Mouse (Mus musculus) neural tube, embryonic 15.5 days (tissue): ENCODE measurements around the gene Sec14l1. TPM values are rescaled to one million over a fixed set of nuclear protein-coding genes. Genes with fewer than 3 reads are reported as not detected.

Experiments
- ATAC-seq: fragments of 200-750 bp; cut with Nextera tagmentation; 2 replicates; pipeline ENCODE4 v1.8.0; 2017; ENCODE audit warnings: mild to moderate bottlenecking, moderate TSS enrichment, moderate library complexity; ENCODE audit not compliant: low FRiP score
- H3K27ac ChIP-seq: fragments of 300-500 bp; sonication (generic); replicated peaks from 2 replicates; pipeline ENCODE4 v1.5.1; 2015; ENCODE audit warnings: mild to moderate bottlenecking, inconsistent platforms
- H3K27me3 ChIP-seq: fragments of 300-500 bp; sonication (generic); replicated peaks from 2 replicates; pipeline ENCODE4 v1.6.1; 2015; ENCODE audit warnings: inconsistent platforms
- H3K36me3 ChIP-seq: fragments of 300-500 bp; sonication (generic); 2 replicates; pipeline ENCODE4 v1.6.1; 2015; ENCODE audit warnings: inconsistent platforms
- H3K4me1 ChIP-seq: fragments of 300-500 bp; sonication (generic); 2 replicates; pipeline ENCODE4 v1.6.1; 2015; ENCODE audit warnings: inconsistent platforms
- H3K4me2 ChIP-seq: fragments of 300-500 bp; sonication (generic); 2 replicates; pipeline ENCODE4 v1.6.1; 2015; ENCODE audit warnings: inconsistent platforms, mild to moderate bottlenecking, moderate library complexity
- H3K4me3 ChIP-seq: fragments of 300-500 bp; sonication (generic); replicated peaks from 2 replicates; pipeline ENCODE4 v1.5.1; 2015; ENCODE audit warnings: mild to moderate bottlenecking, inconsistent platforms
- H3K9ac ChIP-seq: fragments of 300-500 bp; sonication (generic); replicated peaks from 2 replicates; pipeline ENCODE4 v1.6.1; 2015; ENCODE audit warnings: mild to moderate bottlenecking, inconsistent platforms
- H3K9me3 ChIP-seq: fragments of 300-500 bp; sonication (generic); replicated peaks from 2 replicates; pipeline ENCODE4 v1.6.1; 2016; ENCODE audit warnings: inconsistent platforms
- WGBS: fragments of 180-500 bp; shearing (Covaris S2); methylation state at CpG from one replicate; pipeline ENCODE4 v1.1.7; 2015; ENCODE audit warnings: mixed read lengths; 5-methylcytosine and 5-hydroxymethylcytosine counted together
- polyA plus RNA-seq: library from polyadenylated mRNA; unstranded; fragments of >200 nt; fragmentation: Nextera tagmentation; extraction: Ambion mirVana; gene quantifications from 2 replicates; pipeline ENCODE4 v1.2.1, GENCODE M21; 2015

The Sec14l1 gene
- polyA plus RNA-seq, 1 experiment from 2014 or later: 52.0 TPM

- H3K4me3 ChIP-seq: no peak overlapping the region
- 35% methylated on average over 11 of the region's 11 CpGs for WGBS
- peak overlapping the region; percentile 28 for H3K4me2 ChIP-seq
- peaks cover 7% of the 10 kb centered on the region; the same call in 1 of the 2 replicates for H3K36me3 ChIP-seq
- no peak for ATAC-seq
- no peaks in the 10 kb centered on the region for H3K27me3 ChIP-seq
- H3K4me1 ChIP-seq: peaks cover 82% of the 10 kb centered on the region
- H3K9ac ChIP-seq: 0 out of 2 replicates have a peak overlapping the region, but pooled peaks have one; percentile 3
- peak overlapping the region; percentile 48; the same call in 1 of the 2 replicates for H3K27ac ChIP-seq
- H3K9me3 ChIP-seq: no peaks in the 10 kb centered on the region
Measured at GRCm38 (mm10) chr11:117121164-117121535, 6.2 kb downstream of the Sec14l1 start.

DNA sequence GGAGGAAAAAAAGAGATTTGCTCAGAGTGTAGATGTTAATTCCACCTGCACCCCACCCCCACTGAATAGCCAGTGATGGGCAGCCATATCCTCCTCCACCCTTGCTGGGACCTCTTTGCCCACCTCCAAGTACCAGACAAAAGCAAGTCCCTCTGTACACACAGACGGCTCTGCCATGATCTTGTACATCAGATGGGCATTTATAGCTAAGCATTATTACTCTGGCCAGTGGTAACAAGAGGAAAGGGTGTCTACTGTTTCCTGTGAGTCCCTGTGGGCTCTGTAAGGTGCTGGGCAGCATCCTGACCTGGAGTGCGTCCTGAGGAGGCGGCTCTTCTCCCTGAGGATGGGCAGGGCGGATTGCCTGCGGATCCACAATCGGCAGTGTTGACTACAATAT, 7.0 kb downstream of the Sec14l1 start:
- H3K9me3 ChIP-seq: no peaks in the 10 kb centered on the region
- 82% methylated on average over 6 of the region's 6 CpGs for WGBS
- peaks cover 74% of the 10 kb centered on the region for H3K4me1 ChIP-seq
- no peak for ATAC-seq
- no peak overlapping the region for H3K9ac ChIP-seq
- no peaks in the 10 kb centered on the region for H3K27me3 ChIP-seq
- no peak overlapping the region for H3K4me3 ChIP-seq
- peaks cover 7% of the 10 kb centered on the region; the same call in 1 of the 2 replicates for H3K36me3 ChIP-seq
- H3K4me2 ChIP-seq: no peak overlapping the region
- no peak overlapping the region for H3K27ac ChIP-seq

- H3K9me3 ChIP-seq: no peaks in the 10 kb centered on the region
- no peak for ATAC-seq
- peaks cover 74% of the 10 kb centered on the region for H3K4me1 ChIP-seq
- peaks cover 7% of the 10 kb centered on the region; the same call in 1 of the 2 replicates for H3K36me3 ChIP-seq
- no peak overlapping the region for H3K9ac ChIP-seq
- H3K27me3 ChIP-seq: no peaks in the 10 kb centered on the region
- no peak overlapping the region for H3K4me2 ChIP-seq
- H3K4me3 ChIP-seq: no peak overlapping the region
- H3K27ac ChIP-seq: 0 out of 2 replicates have a peak overlapping the region, but pooled peaks have one; percentile 18
- 83% methylated on average over 17 of the region's 17 CpGs for WGBS
Measured at GRCm38 (mm10) chr11:117123418-117124085, 8.6 kb downstream of the Sec14l1 start.

- no peak overlapping the region for H3K4me3 ChIP-seq
- H3K36me3 ChIP-seq: peaks cover 7% of the 10 kb centered on the region; the same call in 1 of the 2 replicates
- H3K9ac ChIP-seq: no peak overlapping the region
- no peak overlapping the region for H3K27ac ChIP-seq
- no peak for ATAC-seq
- H3K4me2 ChIP-seq: no peak overlapping the region
- WGBS: 74% methylated on average over 10 of the region's 10 CpGs
- H3K4me1 ChIP-seq: peaks cover 69% of the 10 kb centered on the region
- no peaks in the 10 kb centered on the region for H3K9me3 ChIP-seq
- H3K27me3 ChIP-seq: no peaks in the 10 kb centered on the region
Measured at GRCm38 (mm10) chr11:117124539-117124938, 9.6 kb downstream of the Sec14l1 start.

GRCm38 (mm10) chr11:117127250-117127837, 12.4 kb downstream of the Sec14l1 start:
- Histone ChIP-seq H3K4me3 (no peak overlapping the region), H3K27ac (peak overlapping the region; percentile 58), H3K36me3 (peaks cover 10% of the 10 kb centered on the region; the same call in 1 of the 2 replicates), H3K4me2 (no peak overlapping the region), H3K9ac (no peak overlapping the region), H3K4me1 (peaks cover 59% of the 10 kb centered on the region), H3K9me3 (no peaks in the 10 kb centered on the region), H3K27me3 (no peaks in the 10 kb centered on the region)
- no peak for ATAC-seq
- WGBS: 73% methylated on average over 13 of the region's 13 CpGs

GRCm38 (mm10) chr11:117127931-117128548, 13.1 kb downstream of the Sec14l1 start:
- H3K4me2 ChIP-seq: no peak overlapping the region
- peaks cover 52% of the 10 kb centered on the region for H3K4me1 ChIP-seq
- no peaks in the 10 kb centered on the region for H3K27me3 ChIP-seq
- H3K4me3 ChIP-seq: no peak overlapping the region
- 68% methylated on average over 12 of the region's 12 CpGs for WGBS
- peak overlapping the region; percentile 58 for H3K27ac ChIP-seq
- no peak overlapping the region for H3K9ac ChIP-seq
- no peaks in the 10 kb centered on the region for H3K9me3 ChIP-seq
- ATAC-seq: no peak
- peaks cover 15% of the 10 kb centered on the region; the same call in 1 of the 2 replicates for H3K36me3 ChIP-seq

DNA sequence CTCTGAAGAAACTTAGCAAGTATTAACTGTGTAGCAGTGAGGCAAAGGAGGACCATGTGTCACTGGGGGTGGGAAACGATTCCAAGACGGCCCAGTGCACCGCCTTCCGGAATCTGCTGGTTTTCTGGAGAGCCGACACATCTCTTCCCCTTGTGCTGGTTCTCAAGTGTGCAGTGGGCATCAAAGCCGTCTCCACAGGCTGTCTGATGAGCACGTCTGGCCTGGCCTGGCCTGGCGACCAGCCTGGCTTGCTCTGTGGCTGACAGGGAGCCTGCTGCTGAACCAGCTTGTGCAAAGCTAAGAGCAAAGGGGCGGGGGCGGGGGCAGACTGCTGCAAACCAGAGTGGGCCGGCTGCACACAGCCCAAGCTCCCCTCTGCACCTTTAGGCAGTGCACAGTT, 14.5 kb downstream of the Sec14l1 start:
- Histone ChIP-seq H3K4me2 (no peak overlapping the region), H3K4me3 (no peak overlapping the region), H3K27me3 (no peaks in the 10 kb centered on the region), H3K27ac (0 out of 2 replicates have a peak overlapping the region, but pooled peaks have one; percentile 61), H3K4me1 (peaks cover 43% of the 10 kb centered on the region), H3K36me3 (peaks cover 15% of the 10 kb centered on the region; the same call in 1 of the 2 replicates), H3K9ac (no peak overlapping the region), H3K9me3 (no peaks in the 10 kb centered on the region)
- 71% methylated on average over 11 of the region's 11 CpGs for whole genome bisulfite sequencing
- no peak for ATAC-seq

DNA sequence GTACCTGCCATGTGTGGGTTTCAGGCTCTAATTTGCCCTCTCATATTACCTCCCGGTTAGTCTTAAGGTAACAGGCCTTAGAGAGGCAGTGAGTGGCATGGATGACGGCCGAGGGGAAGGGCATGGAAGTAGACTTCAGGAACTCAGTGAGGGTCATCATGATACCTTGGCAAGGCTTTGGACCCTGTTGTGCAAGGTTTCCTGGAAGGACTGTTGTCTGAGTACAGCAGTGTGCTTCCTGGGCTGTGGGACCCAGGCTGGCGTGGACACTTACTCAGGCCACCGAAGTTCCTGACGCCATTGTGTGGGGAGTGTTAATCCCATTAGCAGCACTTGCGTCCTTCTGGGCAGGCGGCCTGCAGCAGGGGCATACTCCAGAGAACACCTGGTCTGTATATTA, 15.1 kb downstream of the Sec14l1 start:
- H3K9ac ChIP-seq: no peak overlapping the region
- H3K4me3 ChIP-seq: no peak overlapping the region
- H3K4me2 ChIP-seq: no peak overlapping the region
- peak overlapping the region; percentile 61; the same call in 1 of the 2 replicates for H3K27ac ChIP-seq
- H3K27me3 ChIP-seq: no peaks in the 10 kb centered on the region
- ATAC-seq: no peak
- peaks cover 46% of the 10 kb centered on the region for H3K4me1 ChIP-seq
- WGBS: 91% methylated on average over 8 of the region's 8 CpGs
- no peaks in the 10 kb centered on the region for H3K9me3 ChIP-seq
- H3K36me3 ChIP-seq: peaks cover 15% of the 10 kb centered on the region; the same call in 1 of the 2 replicates

DNA sequence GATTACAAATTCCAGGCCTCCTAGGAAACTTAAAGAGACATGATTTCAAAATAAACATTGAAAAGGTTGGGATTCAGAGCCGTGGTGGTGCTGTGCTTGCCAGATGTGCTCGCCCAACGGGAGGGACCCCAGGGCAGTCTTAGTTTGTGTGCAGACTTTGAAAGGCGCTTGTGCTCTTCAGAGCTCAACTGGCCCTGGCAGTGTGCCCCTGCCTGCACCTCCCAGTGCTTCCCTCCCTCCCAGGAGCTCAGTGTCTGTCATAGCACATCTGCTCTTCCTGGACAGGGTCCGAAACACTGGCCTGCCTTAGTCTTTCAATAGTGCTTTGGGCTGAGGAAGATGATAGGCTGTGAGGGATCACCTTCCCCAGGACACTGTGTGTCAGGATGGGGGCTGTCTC, 15.9 kb downstream of the Sec14l1 start:
- no peak overlapping the region for H3K4me3 ChIP-seq
- H3K4me2 ChIP-seq: no peak overlapping the region
- H3K9ac ChIP-seq: no peak overlapping the region
- no peaks in the 10 kb centered on the region for H3K27me3 ChIP-seq
- peaks cover 54% of the 10 kb centered on the region for H3K4me1 ChIP-seq
- H3K9me3 ChIP-seq: no peaks in the 10 kb centered on the region
- no peak for ATAC-seq
- peaks cover 12% of the 10 kb centered on the region; the same call in 1 of the 2 replicates for H3K36me3 ChIP-seq
- peak overlapping the region; percentile 61 for H3K27ac ChIP-seq
- 70% methylated on average over 5 of the region's 5 CpGs for WGBS

DNA sequence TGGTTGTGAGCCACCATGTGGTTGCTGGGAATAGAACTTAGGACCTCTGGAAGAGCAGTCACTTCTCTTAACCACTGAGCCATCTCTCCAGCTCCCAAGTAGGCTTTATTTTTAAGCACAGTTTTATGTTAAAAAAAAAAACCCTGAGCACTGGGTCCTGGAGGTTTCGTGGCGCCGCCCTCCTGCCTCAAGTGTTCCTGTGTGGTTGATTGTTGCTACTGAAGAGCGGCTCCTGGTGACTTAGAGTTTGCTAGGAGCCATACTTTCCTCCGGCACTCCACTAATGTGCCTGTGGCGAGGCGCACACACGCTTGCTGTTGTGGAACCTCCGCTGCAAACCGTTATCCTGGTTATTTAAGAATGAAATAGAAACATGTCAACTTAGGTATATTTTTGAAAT, 16.5 kb downstream of the Sec14l1 start:
- H3K36me3 ChIP-seq: peaks cover 12% of the 10 kb centered on the region; the same call in 1 of the 2 replicates
- H3K4me3 ChIP-seq: no peak overlapping the region
- H3K4me1 ChIP-seq: peaks cover 57% of the 10 kb centered on the region
- no peak overlapping the region for H3K4me2 ChIP-seq
- no peak for ATAC-seq
- H3K27me3 ChIP-seq: no peaks in the 10 kb centered on the region
- H3K9me3 ChIP-seq: no peaks in the 10 kb centered on the region
- H3K9ac ChIP-seq: no peak overlapping the region
- H3K27ac ChIP-seq: no peak overlapping the region
- 98% methylated on average over 10 of the region's 10 CpGs for WGBS

GRCm38 (mm10) chr11:117134776-117135387, 19.9 kb downstream of the Sec14l1 start:
- 66% methylated on average over 23 of the region's 23 CpGs for WGBS
- Histone ChIP-seq H3K36me3 (peaks cover 8% of the 10 kb centered on the region; the same call in 1 of the 2 replicates), H3K9ac (no peak overlapping the region), H3K9me3 (no peaks in the 10 kb centered on the region), H3K27me3 (no peaks in the 10 kb centered on the region), H3K27ac (0 out of 2 replicates have a peak overlapping the region, but pooled peaks have one; percentile 39), H3K4me3 (no peak overlapping the region), H3K4me2 (no peak overlapping the region), H3K4me1 (peaks cover 33% of the 10 kb centered on the region)
- ATAC-seq: no peak
